Mouse (Mus musculus): ENCODE results near the gene Gm21974.
"Not testable (repeated sequence)": the region's sequence is repeated elsewhere in the genome, so short reads cannot be mapped to it uniquely, and the experiment has no call there.

The Gm21974 gene

DNA sequence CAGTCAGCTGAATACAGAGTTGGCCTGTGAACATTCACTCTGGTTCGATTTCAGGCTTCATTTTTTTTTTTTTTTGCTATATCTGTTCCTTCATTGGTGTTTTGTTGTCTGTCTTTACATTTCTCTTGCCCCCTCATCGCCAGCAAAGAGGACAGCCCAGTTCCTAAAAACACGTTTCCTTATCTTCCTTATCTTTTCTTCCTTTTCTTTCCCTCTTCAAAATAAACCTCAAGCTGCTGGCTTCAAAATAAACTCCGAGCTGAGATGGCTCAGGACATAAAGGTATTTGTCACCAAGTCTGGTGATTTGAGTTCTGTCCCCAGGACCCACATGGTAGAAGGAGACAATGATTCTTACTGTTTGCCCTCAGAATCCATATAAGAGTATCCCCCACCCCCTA, 17.7 kb upstream of the Gm21974 start:
- DNase-seq, result no peak

DNA sequence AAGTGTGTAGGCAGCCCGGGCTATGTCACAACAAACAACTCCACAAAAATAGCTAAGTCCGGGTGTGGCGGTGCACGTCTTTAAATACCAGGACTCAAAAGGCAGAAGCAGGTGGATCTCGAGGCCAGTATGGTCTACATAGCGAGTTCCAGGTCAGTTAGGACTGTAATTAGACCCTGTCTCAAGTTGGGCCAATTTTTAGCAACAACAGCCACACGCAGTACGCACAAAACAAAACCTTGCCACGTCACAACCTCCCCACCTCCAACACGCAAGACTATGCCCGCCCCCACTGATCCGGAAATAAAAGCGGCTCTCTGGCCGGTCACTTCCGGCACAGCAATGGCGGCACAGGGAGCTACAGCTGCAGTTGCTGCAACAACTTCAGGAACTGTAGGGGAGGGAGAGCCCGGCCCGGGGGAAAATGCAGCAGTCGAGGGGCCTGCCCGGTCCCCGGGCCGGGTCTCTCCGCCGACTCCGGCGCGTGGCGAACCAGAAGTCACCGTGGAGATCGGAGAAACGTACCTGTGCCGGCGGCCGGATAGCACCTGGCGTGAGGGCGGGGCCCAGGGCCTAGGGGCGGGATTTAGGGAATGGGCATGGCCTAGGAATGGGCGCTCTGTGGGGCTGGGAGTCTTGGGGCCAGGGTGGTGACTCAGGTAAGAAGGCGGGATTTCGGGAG, 17.1 kb upstream of the Gm21974 start, which contains the start of gene Kat8:
TSS of gene Kat8 (plus strand) at position 327 of the 682 bp plus-strand sequence.
- peak; percentile 84 for DNase-seq

DNA sequence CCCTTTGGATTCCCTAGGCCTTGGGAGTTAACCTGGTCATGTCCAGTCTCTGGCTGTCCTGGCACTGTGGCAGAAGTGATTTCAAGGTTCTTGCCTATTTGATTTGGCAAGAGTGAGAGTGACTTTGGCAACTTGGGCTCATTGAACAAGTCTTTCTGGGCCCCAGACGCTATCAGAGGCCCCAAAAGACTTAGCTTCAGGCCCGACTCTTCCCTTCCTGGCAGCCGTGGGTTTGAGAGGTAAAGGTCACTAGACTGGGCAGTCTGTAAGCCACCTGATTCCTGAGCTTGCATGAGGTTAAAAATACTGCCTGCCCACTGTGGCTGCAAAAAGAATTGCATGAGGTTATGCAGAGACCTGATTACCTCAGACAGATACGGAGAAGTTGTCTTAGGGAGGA, 13.4 kb upstream of the Gm21974 start:
- DNase-seq, result no peak

DNA sequence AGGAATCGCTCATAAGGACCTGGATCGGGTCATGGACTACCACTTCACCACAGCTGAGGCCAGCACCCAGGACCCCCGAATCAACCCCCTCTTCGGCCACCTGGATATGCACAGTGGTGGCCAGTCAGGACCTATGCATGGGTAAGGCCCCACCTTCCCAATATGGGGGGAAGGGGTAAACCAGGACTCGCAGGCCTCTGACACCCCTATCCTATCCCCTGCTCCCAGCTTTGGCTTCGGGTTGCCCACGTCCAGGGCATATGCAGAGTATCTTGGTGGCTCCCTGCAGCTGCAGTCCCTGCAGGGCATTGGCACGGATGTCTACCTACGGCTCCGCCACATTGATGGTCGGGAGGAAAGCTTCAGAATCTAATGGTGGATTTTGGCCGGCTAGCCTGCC, 12.7 kb upstream of the Gm21974 start:
- no peak for DNase-seq

DNA sequence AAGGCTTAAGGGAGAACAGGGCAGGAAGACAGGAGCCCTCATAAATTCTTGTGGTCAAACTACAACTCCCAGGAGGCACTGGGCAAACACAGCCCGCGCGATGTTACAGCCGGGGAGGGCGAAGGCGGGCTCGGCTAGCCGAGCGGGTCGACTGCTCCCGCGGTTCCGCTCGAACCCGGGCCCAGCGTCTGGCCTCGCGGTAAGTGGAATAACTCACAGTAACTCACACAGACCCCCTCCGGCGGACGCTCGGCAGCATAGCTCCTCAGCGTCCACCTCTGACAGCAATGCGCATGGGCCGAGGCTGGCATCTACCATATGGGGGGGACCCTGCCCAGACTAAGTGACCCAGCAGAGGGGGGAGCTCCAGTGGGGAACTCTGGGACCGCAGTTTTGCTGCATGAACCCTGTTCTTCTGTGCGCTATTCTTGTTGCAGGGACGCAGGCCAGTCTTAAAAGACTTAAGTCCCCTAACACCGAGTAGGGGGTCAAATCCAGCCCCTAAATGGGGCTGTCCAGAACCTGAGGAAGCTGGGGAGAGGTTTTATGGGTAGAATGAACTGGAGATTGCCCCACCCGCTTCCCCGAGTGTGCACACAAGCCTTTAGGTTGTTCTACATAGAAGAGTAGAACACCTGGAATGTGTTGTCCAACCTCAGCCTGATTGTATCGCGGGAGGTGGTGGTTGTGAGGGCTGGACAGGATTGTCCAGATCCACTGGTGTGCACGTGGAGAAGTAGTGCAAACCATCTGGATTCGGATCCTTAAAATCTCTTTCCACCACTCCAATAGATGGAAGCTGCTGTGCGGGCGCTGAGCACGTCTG, 8.9 kb upstream of the Gm21974 start, which contains the start of gene Bckdk:
TSS of gene Bckdk (plus strand) at position 112 of the 826 bp plus-strand sequence.
- DNase-seq, result peak; percentile 71

DNA sequence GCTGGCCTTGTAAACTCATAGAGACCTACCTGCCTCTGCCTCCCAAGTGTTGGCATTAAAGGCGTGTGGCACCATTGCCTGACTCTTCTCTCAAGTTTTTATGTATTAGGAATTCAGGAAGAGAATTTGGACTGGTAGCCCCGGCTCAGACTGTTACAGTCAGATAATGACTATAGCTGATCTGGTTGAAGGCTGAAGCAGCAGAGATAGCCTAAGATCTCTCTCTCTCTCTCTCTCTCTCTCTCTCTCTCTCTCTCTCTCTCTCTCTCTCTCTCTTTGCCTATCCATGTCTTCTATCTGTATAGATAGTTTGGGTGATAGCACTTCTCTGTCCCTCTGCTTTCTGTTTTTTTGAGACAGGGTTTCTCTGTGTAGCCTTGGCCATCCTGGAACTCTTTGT, 6.5 kb upstream of the Gm21974 start:
- no peak for DNase-seq

DNA sequence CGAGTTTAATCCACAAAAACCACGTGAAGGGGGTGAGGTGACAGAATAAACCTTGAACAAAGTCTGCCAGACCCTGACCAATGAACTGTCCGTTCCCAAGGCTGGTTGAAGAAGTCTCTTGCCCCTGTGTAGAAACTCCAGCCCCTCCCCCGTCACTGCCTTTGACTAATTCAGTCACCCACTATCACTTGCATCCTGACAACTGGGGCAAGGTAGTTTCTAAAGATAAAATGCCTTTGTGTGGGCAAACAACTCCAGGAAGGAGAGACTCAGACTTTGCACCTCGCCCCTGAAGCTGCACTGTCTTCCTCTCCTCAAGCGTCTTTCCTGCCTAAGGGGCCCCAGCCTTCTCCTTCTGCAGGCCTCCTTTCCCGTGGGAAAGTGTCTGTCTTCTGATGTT, 4.7 kb upstream of the Gm21974 start:
- DNase-seq, result no peak

DNA sequence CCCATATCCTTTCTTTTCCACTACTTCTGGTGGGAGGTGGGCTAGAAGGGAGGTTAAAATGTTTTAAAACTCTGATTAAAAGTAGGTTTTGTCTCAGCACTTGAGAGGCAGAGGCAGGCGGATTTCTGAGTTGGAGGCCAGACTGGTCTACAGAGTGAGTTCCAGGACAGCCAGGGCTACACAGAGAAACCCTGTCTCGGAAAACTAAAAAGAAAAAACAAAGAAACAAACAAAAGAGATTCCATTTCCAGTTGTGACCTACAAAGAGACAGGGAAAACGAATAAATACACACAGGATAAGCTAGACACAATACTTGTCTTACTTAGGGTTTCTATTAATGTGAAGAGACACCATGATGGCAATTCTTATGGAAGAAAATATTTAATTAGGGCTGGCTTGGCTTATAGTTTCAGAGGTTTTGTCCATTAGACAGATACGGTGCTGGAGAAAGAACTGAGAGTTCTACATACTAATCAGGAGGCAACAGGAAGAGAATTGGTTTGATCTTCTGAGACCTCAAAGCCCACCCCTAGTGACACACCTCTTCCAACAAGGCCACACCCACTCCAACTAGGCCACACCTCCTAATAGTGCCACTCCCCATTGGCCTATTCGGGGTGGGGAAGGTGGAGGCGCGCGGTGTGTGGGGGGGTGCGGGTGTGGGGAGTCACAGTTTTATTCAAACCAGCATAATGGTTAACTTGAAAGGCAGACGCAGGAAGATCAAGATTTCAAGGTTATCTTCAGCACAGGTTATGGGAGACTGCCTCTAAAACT, 3.1 kb upstream of the Gm21974 start:
- no peak for DNase-seq

DNA sequence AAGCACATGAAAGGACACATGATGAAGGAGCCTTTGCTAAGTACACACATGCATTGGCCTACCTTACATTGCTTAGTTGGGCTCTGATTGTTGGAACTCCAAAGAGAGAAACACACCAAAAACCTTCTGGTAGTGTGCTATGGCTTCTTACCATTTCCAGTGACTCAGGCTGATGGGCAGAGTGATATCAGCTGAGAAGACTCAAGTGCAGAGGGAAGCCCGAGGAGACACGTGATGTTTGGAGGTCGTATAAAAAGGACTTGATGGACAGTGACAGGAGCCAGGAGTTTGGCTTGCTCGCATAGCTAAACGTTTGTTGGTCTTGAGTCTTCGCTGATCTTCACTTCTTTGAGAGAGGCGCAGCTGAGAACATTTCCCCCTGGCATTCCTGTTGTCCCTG, 2.3 kb upstream of the Gm21974 start:
- no peak for DNase-seq

DNA sequence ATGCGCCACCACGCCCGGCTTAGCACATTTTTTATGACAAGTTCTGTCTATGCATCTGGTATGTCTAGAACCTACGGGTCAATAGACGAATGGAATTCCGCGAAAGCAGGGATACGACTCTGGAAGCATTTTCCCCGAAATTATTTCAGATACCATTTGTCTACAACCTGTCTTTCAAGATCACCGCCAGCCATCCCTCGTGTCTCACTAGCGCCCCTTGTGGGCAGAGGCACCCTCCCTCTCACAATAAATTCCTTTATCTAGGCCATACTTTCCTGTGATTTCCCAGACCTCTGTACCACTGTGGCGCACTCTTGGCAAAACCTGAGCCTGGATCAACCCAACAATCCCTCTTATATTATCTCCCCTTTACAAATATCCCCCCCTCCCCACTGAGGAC, 1.1 kb upstream of the Gm21974 start:
- peak; percentile 73 for DNase-seq

DNA sequence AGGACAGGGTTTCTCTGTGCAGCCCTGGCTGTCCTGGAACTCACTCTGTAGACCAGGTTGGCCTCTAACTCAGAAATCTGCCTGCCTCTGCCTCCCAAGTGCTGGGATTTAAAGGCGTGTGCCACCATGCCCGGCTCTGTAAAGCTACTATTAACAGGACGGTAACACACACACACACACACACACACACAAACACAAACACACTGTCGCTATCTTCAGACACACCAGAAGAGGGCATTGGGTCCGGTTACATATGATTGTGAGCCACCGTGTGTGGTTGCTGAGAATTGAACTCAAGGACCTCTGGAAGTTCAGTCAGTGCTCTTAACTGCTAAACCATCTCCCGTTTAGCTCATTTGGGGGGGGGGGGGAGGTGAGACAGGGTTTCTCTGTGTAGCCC, 637 bp upstream of the Gm21974 start:
- DNase-seq, result not testable (repeated sequence)

DNA sequence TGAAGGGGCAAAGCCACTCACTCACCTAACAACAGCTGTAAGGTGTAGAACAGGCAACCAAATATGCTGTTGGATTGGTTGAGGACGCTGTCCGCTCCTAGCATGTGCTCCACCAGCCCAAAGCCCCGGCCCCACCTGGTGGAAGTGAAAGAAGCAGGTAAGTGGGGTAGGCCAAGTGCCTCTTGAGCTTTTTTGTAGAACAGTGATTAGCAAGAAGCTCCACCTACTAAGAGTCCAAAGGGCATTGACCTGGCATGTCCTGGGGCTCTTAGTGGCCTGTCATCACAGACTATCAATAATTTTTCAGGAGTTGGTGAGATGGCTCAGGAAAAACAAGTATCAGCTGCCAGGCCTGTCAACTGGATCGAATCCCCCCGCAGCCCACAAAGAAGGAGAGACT, 774 bp downstream of the Gm21974 start:
- DNase-seq, result no peak

DNA sequence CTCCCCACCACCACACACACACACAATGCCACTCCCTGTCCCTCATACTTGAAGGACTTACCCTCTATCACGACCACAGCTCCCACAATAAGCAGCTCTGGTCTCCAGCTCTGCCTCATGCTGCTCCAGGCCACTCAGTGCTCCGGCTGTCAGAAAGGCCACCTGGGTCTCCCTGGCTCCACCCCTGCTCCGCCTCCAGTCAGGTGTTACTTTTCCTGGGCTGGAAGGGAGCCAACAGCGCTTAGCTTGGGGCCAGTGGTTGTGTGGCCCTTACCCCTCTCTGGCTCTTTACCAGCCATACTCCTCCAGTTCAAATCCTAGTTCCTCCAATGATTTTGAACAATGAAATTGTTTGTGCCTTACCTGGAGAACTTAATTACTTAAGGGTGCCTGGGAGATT, 4.5 kb downstream of the Gm21974 start, which contains the start of gene Prss53:
TSS of gene Prss53 (minus strand) at position 173 of the 400 bp plus-strand sequence.
- no peak for DNase-seq

DNA sequence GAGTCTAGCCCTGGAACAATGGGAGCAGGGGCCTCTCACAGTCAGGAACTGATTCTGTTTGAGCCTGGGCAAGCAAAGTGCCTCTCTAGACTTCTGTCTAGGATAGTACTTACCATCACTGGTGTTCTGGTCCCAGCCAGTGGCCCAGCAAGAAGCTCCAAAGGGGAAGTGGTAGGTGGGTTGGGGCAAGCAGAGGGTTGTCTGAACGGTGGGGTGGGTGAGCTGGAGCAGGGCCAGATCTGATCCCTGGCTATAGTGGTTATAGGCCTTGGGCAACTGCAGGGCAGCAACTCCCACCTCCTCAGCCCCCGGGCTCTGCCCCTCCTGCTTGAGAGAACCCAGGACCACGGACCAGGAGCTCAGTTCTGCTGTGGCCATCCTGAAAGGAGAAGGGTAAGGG, 6.4 kb downstream of the Gm21974 start:
- no peak for DNase-seq

DNA sequence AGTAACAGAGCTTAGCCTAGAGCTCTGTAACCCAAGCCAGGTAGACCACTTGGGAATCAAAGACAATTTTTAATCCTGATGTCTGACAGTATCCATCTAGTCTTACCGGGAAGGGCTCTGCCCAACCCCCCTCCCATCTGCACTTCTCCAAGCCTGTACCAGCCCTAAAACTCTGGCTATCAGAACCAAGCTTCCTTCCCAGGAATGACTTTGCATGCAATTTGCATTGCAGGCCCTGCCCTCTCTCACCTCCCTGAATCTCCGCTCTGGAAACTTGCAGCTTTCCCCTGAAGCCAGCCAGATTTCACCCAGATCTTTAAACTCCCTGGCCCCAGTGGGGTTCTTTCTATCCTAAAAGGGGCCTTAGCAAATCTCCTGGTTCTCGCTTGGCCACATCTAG, 7.5 kb downstream of the Gm21974 start:
- DNase-seq, result no peak

DNA sequence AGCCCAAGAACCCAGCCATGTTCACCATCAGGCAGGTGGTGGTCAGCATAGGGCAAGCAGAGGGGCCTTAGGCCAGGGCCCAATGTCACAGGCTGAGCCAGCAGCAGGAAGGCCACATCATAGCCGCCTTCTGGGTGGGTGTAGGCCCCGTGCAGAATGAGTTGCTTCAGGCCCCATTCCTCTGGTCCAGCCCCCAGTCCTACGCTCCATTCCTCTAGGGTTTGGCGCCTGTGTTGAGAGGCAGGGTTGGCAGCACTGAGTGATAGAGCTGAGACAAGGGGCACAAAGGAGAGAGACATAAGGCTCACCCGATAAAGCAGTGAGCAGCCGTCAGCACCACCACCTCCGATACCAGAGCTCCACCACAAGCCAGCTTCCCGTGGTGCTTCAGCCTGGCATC, 8.1 kb downstream of the Gm21974 start:
- DNase-seq, result no peak

DNA sequence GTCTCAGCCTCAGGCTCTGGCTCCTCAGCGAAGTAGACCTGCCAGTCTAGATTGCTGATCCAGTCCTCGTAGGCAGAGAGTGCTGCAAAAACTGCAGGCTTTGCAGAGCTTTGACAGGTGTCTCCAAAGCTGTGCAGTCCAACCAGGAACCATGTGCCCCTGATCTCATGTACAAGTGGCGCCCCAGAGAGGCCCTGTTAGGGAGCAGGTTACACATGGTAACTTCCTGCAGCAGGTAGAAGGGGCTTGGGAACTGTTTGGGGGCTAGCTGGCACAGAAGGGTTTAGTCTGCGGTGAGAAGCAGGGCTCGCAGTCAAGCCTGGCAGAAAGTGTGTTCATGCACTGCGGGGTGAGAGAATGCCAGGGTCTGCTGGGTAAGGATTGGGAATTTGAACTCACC, 8.7 kb downstream of the Gm21974 start:
- DNase-seq, result no peak

DNA sequence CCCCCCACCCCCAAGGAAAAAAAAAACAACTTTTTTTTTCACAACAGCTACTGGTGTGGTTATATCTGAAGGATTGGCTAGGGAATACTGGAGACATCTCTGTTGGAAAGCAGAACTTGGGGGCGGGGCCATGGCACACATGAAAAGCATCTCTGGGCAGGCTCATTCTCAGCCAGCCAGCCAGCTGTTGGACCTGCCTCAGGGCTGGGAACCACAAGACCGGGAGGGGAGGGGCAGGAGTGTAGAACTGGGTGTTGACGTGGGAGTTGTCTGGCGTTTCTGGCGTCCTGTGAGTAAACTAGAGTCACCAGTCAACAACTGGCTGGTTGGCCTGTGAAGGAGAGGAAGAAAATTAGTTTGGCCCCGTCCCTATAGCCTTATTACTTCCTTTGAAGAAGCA, 9.3 kb downstream of the Gm21974 start:
- no peak for DNase-seq

DNA sequence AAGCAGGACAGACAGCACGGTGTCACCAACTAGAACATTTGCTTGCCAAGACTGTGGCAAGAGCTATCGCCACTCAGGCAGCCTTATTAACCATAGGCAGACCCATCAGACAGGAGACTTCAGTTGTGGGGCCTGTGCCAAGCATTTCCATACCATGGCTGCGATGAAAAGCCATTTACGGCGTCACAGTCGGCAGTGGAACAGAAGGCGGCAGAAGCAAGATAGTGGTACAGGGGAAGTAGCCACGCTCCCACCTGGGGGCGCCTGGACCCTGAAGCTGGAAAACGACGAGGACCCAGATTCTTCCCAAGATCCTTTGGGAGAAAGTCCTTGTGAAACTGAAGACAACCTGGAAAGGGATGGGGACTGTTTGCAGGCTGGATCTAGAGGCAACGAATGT, 14.8 kb downstream of the Gm21974 start:
- DNase-seq, result no peak

DNA sequence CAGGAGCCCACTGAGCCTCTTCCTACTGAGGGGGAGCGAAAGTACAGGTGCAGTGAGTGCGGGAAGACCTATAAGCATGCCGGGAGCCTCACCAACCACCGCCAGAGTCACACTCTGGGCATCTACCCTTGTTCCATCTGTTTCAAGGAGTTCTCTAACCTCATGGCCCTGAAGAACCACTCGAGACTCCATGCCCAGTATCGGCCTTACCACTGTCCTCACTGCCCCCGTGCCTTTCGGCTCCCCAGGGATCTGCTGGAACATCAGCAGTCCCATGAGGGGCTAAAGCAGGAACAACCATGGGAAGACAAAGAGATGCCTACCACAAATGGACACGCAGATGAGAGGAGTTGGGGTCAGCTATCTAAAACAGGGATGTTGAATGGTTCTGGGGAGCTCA, 16.0 kb downstream of the Gm21974 start:
- DNase-seq, result no peak

DNA sequence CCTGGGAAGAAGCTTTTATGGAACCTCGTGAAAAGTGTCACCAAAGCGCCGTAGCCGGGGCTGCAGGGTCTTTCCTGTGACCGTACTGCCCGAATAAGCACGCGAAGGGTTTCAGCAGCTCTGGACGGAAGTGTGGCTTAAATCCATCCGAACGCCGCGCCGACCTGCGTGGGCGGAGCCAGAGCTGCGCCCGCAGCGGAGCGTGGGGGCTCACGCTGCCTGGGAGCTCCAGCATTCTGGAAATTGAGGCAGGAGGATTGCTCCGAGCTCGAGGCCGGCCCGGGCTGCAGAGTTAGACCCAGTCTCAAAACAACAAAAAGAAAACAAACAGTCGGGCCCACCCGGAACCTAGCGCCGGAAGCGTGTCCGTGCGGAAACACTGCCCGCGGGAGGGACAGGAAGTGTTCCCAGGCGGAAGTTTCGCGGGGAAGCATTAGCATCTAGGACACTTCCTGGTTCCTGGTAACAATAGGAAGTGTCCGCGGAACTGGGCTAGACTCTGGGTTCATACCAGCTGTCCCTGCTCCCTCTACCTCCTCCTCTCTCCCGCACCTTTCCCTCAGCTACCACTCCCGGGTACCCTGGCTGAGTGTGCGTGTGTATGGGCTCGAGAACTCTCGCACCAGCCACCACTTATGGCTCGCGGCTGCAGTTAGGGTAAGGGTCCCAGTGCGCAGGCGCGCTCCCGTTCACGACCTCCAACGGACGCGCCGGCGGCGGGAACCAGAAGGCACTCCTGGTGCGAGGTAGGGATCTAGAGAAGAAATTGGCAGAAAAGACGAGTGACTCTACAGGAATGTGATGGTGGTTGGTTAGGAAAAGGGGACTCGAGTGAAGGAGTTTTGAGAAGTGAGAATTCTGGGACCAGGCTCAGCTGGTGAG, 18.5 kb downstream of the Gm21974 start, which contains the start of gene Zfp668:
TSS of gene Zfp668 (minus strand) at position 362 of the 882 bp plus-strand sequence.
- DNase-seq, result peak; percentile 88

DNA sequence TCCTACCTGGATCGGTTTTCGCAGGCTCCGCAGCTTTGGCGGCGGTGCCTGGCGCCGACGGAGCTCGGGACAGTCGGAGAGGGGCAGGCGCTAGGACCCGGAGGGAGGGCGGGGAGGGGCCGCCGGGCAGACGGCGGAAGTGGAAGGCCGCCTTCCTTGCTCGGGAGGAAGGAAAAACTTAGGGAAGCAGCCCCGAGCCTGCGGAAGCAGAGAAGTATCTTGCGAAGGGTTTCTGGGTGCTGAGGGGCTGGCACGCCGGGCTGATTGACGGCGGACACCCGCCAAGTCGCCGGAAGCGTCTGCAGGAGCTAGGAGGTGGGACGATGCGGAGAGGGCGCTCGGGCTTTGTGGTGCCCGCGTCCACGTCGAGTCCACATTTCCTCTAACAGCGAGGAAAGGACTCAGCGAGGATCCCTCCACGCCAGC, 19.2 kb downstream of the Gm21974 start, which contains the start of gene Zfp646:
TSS of gene Zfp646 (plus strand) at position 181 of the 426 bp plus-strand sequence.
- DNase-seq, result no peak

Measured in cerebellum, adult 8-10 months (tissue).